Mouse (Mus musculus) R1 (cell line): ENCODE results near the gene Mrps26.
"Not testable (repeated sequence)": the region's sequence is repeated elsewhere in the genome, so short reads cannot be mapped to it uniquely, and the experiment has no call there.

Experiments used
- DNase-seq: peaks from one replicate; pipeline ENCODE4 v3.0.0-alpha.2; 2018; ENCODE audit warnings: low read depth, low spot score

Gene Mrps26

GRCm38 (mm10) chr2:130563212-130564055 lies at the start of gene Mrps26:
TSS of gene Mrps26 (plus strand) at chr2:130563742.
- peak; percentile 98 for DNase-seq

DNA sequence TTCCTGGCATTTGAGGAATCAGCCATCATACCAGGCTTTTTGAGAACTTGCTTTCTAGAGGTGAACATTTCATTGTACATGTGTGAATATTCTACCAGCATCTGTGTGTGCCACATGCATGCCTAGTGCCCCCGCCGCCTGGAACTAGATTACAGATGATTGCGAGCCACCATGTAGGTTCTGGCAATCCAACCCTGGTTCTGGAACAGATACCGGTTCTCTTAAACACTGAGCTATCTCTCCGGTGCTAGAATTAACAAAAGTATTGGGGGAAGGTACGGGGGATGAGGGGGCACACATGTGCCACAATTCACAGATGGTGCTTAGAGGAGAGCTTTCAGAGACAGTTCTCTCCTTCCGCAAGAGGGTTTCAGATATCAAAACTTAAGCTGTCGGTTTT lies 49.6 kb upstream of the Mrps26 start:
- DNase-seq = no peak

DNA sequence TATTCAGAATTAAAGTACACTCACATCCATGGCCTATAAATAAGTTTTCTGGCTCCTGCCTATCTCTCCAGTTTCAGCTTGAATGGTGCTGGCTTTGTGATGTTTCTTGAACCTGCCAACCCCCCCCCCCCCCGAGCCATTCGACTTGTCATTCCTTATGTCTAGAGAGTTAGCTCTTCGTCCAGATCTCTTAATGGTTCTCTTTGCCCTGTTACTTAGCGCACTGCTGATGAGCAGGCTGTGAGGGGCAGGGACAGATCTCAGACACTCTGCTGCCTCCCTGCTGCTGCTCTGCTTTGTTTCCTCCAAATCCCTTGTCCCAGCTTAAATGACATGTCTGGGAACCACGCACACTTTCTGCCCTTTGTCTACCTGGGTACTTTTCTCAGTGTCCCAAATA lies 47.8 kb upstream of the Mrps26 start:
- no peak for DNase-seq

- DNase-seq = no peak
Observed at GRCm38 (mm10) chr2:130521927-130522326, 41.6 kb upstream of the Mrps26 start.

GRCm38 (mm10) chr2:130525480-130525879 lies 38.1 kb upstream of the Mrps26 start:
- not testable (repeated sequence) for DNase-seq

DNA sequence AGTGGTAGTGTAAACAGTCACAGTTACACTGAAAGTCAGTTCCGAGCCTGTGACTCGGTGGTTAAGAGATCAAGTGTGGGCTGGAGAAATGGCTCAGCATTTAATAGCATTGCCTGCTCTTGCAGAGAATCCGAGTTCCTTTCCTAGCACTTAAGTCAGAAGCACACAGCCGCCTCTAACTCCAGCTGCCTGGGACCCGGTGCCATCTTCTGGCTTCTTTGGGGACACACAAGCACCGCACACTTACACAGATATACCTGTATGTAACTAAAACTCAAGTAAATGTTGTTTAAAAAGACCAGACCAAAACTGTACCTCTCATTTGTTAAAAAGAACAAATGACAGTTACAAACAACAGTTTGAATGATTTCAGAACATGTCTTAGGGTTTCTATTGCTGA lies 35.1 kb upstream of the Mrps26 start:
- DNase-seq = no peak

DNA sequence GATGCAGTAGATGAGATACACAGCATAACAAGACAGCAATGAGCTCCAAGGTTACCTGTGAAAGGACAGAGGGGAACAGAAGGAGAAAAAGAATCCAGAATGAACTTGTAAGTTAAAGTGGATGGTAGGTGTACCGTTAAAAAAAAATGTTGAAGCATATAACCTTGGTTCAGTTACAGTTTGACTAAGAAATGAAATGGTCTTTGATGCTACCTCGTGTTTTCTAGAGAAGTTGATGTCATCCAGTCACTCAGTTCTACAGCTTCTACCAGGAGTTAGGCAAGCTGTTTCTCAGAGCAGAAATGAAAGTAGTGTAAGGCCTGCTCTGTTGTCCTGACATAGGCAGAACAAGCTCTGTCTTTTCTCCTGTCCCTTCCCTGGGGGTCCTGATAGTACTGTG lies 34.3 kb upstream of the Mrps26 start:
- DNase-seq = no peak

DNA sequence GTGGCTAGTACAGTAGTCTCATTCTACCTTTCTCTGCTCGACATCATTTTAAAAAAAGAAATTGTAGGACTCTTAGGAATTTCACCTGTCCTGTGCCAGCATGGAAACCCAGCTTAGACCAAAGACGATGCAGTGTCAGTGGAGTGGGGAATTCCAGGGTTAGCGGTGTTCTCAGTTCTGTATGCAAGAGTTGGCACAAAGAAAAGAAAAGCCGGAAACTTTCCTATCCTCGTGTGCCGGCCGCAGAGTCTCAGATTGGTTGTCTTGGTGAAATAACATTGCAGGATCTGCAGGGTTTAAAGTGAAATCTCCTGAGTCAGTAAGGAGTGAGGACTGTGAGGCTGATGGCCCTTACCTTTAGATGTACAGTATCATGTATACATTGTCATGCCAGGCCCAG lies 33.6 kb upstream of the Mrps26 start:
- DNase-seq = no peak

DNA sequence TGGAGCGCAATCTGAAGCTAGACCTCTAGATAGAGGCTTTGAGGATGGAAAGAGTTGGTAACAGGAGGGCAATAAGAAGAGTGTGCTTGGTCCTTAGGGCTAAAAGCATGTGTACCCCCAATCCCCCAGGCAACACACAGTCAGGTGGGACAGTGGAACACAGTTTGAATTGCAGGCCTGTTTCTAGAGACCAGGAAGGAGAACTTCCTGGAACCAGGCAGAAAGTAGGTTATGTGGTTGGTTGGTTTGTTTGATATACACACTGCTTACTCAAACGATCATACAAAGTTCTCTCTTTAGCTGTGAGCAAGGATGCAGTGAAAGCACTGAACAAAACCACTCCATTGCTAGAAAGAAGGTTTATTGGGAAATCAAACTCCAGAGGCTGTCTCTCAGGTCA lies 31.3 kb upstream of the Mrps26 start:
- DNase-seq = no peak

- DNase-seq = no peak
Observed at GRCm38 (mm10) chr2:130535017-130535416, 28.5 kb upstream of the Mrps26 start.

DNA sequence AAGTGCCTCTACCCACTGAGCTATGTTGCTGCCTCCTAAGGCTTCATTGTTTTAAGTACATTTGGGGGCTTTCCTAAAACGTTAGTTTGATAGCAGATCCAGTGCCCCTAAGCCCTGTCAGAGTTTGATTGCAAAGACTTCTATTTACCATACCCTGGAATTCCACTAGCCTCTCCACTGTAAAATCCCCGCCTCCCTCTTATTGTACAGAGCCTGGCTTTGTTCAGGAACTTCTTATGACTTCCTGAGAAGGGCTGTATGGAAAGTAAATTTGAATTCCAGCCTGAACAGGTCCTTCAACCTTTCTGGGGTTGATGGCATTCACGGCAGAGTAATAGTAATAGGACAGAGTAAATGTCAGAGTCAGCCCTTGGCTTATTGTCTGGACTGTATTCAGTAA lies 26.7 kb upstream of the Mrps26 start:
- DNase-seq = no peak

- peak; percentile 11 for DNase-seq
Observed at GRCm38 (mm10) chr2:130538876-130539546, 24.5 kb upstream of the Mrps26 start.

GRCm38 (mm10) chr2:130540266-130540665 lies 23.3 kb upstream of the Mrps26 start:
- DNase-seq = no peak

DNA sequence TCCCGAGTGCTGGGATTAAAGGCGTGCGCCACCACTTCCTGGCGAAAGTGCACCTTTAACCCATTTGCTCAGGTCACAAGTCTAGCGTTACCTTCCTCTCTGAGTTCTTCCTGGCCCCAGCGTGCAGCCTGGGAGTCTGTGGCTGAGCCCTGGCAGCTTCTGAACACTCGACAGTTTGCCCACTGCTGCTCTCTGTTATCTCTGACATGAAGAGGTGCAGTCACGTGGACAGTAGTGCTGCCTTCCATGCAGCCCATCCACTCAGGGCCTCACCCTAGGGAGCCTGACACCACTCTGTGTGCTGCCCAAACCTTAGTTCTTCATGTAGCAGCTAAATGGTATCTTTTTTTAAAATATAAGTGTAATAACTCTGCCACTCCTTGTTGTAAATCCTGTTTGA lies 16.6 kb upstream of the Mrps26 start:
- DNase-seq = no peak

- DNase-seq = no peak
Observed at GRCm38 (mm10) chr2:130554841-130555240, 8.7 kb upstream of the Mrps26 start.

- no peak for DNase-seq
Observed at GRCm38 (mm10) chr2:130556292-130556691, 7.2 kb upstream of the Mrps26 start.

GRCm38 (mm10) chr2:130557462-130557861 lies 6.1 kb upstream of the Mrps26 start:
- DNase-seq = no peak

DNA sequence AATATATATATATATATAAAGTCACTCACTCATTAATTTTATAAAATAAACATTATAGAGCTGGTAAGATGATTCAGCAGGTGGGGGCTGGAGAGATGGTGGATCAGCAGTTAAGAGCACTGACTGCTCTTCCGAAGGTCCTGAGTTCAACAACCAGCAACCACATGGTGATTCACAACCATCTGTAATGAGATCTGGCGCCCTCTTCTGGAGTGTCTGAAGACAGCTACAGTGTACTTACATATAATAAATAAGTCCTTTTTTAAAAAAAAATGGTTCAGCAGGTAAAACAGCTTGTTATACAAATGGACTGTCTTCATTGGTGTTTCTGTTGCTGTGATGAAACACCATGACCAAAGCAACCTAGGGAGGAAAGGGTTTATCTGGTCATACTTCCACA lies 5.5 kb upstream of the Mrps26 start:
- DNase-seq = peak; percentile 33

DNA sequence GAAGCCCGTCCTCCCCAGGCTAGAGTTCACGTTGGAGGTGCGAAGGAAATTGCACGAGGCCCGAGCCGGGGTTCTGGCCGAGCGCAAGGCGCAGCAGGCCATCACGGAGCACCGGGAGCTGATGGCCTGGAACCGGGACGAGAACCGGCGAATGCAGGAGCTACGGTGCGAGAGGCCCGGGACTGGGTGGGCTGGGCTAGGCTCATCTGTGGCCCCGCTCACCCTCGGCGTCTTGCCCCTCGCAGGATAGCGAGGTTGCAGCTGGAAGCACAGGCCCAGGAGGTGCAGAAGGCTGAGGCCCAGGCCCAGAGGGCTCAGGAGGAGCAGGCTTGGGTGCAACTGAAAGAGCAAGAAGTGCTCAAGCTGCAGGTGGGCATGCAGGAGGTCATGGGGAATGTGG lies 521 bp downstream of the Mrps26 start:
- peak; percentile 28 for DNase-seq

DNA sequence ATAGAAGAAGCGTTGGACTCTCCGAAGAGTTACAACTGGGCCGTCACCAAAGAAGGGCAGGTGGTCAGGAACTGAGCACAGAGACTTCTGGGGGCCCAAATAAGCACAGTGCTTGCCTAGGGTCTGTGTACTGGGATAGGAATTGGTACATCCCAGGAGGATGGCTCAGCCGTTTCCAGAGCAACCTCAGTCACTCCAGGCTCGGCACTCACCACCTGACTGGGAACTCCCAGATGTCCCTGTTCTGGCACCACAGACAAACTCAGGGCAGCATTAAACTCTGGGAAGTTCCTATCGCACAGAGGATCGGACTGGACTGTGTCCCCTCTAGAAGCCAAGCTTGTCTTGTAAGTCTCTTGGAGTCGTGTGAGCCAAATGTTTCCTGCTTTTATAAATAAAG lies 1.4 kb downstream of the Mrps26 start:
- no peak for DNase-seq

DNA sequence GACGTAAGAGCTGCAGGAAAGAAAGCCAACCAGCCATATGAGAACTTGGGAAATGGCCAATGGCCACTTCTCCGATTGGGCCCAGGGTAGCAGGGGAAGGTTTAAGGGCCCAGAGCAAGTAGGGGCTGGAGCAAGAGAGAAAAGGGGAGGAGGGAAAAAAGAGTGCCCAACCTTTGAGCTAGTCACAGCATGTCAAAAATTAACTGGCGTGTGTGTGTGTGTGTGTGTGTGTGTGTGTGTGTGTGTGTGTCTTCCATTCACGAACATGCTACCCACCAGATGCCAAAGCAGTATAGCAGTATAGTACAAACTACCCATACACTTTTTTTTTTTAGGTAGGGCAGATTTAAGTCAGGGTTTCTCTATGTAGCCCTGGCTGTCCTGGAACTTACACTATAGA lies 5.4 kb downstream of the Mrps26 start:
- DNase-seq = no peak

DNA sequence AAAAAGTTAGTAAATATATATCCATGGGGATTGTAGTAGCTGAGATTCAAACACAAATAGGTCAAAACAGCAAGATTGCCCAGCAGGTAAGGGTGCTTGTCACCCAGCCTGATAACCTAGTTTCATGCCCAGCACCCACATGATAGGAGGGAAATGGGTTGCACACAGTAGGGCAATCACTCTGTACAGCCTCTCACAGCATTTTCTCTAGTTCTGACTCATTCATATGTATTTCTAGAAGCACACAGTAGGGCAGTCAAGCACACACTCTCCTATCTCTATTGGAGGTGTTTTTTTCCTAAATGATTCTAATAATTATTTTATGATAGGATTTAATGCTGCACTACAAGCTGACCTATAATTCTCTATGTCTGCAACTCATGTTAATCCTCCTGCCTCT lies 6.4 kb downstream of the Mrps26 start:
- no peak for DNase-seq

- no peak for DNase-seq
Observed at GRCm38 (mm10) chr2:130574960-130575359, 11.4 kb downstream of the Mrps26 start.
